ENCODE assay signal across 21 mouse cellular contexts in genomic region chr5:24779321-24779720, GRCm38 (mm10). TPM values are rescaled to one million over a fixed set of nuclear protein-coding genes. Genes with fewer than 3 reads are reported as not detected.
DNase-seq lines count a peak whose midpoint lies in the region; ATAC-seq and TF ChIP-seq lines count a peak whose summit lies in the region.
"Had no signal": no experiment of that assay in that cellular context is flagged by ENCODE, and none has a peak within 500 bp of the region (broad histone marks: within the 10 kb centered on the region; RNA-seq: fewer than 3 reads in every experiment).

No protein-coding gene starts in this region.

- DNase-seq in heart, adult 11 months, result peak; percentile 57
- no peak for DNase-seq in heart, adult 2 months
- peak; percentile 26 for DNase-seq in liver, embryonic 11.5 days (ENCODE audit: low spot score)
- DNase-seq in liver, result no peak
- peak; percentile 3 for DNase-seq in MN1 (ENCODE audit: low spot score)
- DNase-seq in R1 (ENCODE audit: low read depth, low spot score), result peak; percentile 2
- no peak for DNase-seq in lung, postnatal 0 days (ENCODE audit: low spot score)
- DNase-seq: adrenal gland, adult 2 months; adrenal gland, postnatal 10 days; adrenal gland, postnatal 25 days had no signal

- no peak overlapping the region for H3K4me2 ChIP-seq in liver, embryonic 11.5 days
- H3K4me2 ChIP-seq in lung, postnatal 0 days (replicated peaks; ENCODE audit: low read depth, low read length), result no peak overlapping the region

- no peak for TF ChIP-seq CTCF in heart, adult 2 months (IDR thresholded peaks at IDR 0.05)
- no peak for TF ChIP-seq CTCF in lung, postnatal 0 days (IDR thresholded peaks at IDR 0.05)

- no peak for TF ChIP-seq EP300 in heart, adult 2 months (IDR thresholded peaks at IDR 0.05; ENCODE audit: insufficient read depth, low read depth, low read length)
- TF ChIP-seq EP300 in lung, postnatal 0 days (IDR thresholded peaks at IDR 0.05), result no peak

- H3K4me1 ChIP-seq in heart, adult 2 months (ENCODE audit: control insufficient read depth, insufficient read depth, low read length), result peaks cover 1% of the 10 kb centered on the region; the same call in 1 of the 2 replicates
- H3K4me1 ChIP-seq in liver, embryonic 11.5 days (replicated peaks; ENCODE audit: control insufficient read depth, insufficient read depth, low read length), result no peaks in the 10 kb centered on the region
- no peaks in the 10 kb centered on the region for H3K4me1 ChIP-seq in lung, postnatal 0 days (ENCODE audit: insufficient read depth, low read depth, low read length)

- no peaks in the 10 kb centered on the region for H3K36me3 ChIP-seq in heart, adult 2 months (ENCODE audit: control insufficient read depth, insufficient read depth, low read length)
- H3K36me3 ChIP-seq in liver, embryonic 11.5 days (ENCODE audit: control insufficient read depth, insufficient read depth, low read length), result no peaks in the 10 kb centered on the region
- no peaks in the 10 kb centered on the region for H3K36me3 ChIP-seq in lung, postnatal 0 days (ENCODE audit: insufficient read depth, low read length)
- H3K36me3 ChIP-seq: embryonic facial prominence, embryonic 13.5 days; embryonic facial prominence, embryonic 15.5 days; forebrain, embryonic 10.5 days had no signal

- H3K79me2 ChIP-seq in heart, adult 2 months (replicated peaks; ENCODE audit: control insufficient read depth, insufficient read depth, low read length), result no peaks in the 10 kb centered on the region

- no peaks in the 10 kb centered on the region for H3K27me3 ChIP-seq in heart, adult 2 months (ENCODE audit: control insufficient read depth, insufficient read depth, low read length)
- H3K27me3 ChIP-seq in liver, embryonic 11.5 days (replicated peaks; ENCODE audit: control insufficient read depth, insufficient read depth, low read length), result peaks cover 5% of the 10 kb centered on the region; the same call in 1 of the 2 replicates
- H3K27me3 ChIP-seq in lung, postnatal 0 days (replicated peaks; ENCODE audit: insufficient read depth, low read length), result no peaks in the 10 kb centered on the region
- H3K27me3 ChIP-seq: Patski had no signal

- no peak for TF ChIP-seq POLR2A in heart, adult 2 months (IDR thresholded peaks at IDR 0.05; ENCODE audit: insufficient read depth, low read depth, low read length)

- H3K4me3 ChIP-seq in heart, adult 2 months, result no peak overlapping the region
- H3K4me3 ChIP-seq in liver, embryonic 11.5 days (ENCODE audit: low read depth, low read length), result no peak overlapping the region
- no peak overlapping the region for H3K4me3 ChIP-seq in lung, postnatal 0 days (ENCODE audit: low read depth, low read length)
- H3K4me3 ChIP-seq: embryonic facial prominence, embryonic 15.5 days; erythroblast, embryonic 14.5 days had no signal

- no peak overlapping the region for H3K9ac ChIP-seq in heart, adult 2 months (ENCODE audit: low read depth, low read length)
- no peak overlapping the region for H3K9ac ChIP-seq in liver, embryonic 11.5 days (ENCODE audit: low read depth, low read length)
- no peak overlapping the region for H3K9ac ChIP-seq in lung, postnatal 0 days (replicated peaks; ENCODE audit: low read depth)
- H3K9ac ChIP-seq: embryonic facial prominence, embryonic 15.5 days had no signal

- no peaks in the 10 kb centered on the region for H3K9me3 ChIP-seq in liver, embryonic 11.5 days (ENCODE audit: control insufficient read depth, low read length)
- H3K9me3 ChIP-seq in lung, postnatal 0 days (ENCODE audit: low read length), result no peaks in the 10 kb centered on the region
- H3K9me3 ChIP-seq: embryonic facial prominence, embryonic 15.5 days had no signal

- no peak for ATAC-seq in liver, embryonic 11.5 days (replicated peaks; ENCODE audit: low FRiP score)
- no peak for ATAC-seq in lung, postnatal 0 days
- ATAC-seq: forebrain, embryonic 14.5 days had no signal

- intact Hi-C loops in heart, adult 2 months (cut with DNase I), result no loop called here

- no peak overlapping the region for H3K27ac ChIP-seq in heart, adult 2 months
- no peak overlapping the region for H3K27ac ChIP-seq in liver, embryonic 11.5 days (ENCODE audit: low read depth, low read length)
- H3K27ac ChIP-seq in lung, postnatal 0 days (ENCODE audit: low read length), result no peak overlapping the region
- H3K27ac ChIP-seq: embryonic facial prominence, embryonic 13.5 days; embryonic facial prominence, embryonic 15.5 days had no signal

RNA-seq across cellular contexts. Expression of gene Crygn, which starts 21.5 kb away (rescaled TPM):
- not detected for total RNA-seq in heart, adult 2 months (2021)
- polyA plus RNA-seq in heart, adult 2 months (2012; rRNA removed), result not detected in 2 replicates
- not detected in 2 replicates for polyA plus RNA-seq in liver, embryonic 11.5 days (2014; fragmentation: Nextera tagmentation; extraction: Ambion mirVana)
- polyA plus RNA-seq in lung, postnatal 0 days (2015; fragmentation: Nextera tagmentation; extraction: Ambion mirVana), result 5.8 TPM in 2 replicates
- total RNA-seq: adrenal gland, postnatal 10 days; MEL had no signal
- polyA plus RNA-seq: adrenal gland, adult 2 months; brain, embryonic 14.5 days; C2C12; embryonic facial prominence, embryonic 11.5 days; erythroblast, embryonic 14.5 days; forebrain, embryonic 16.5 days; Patski had no signal

RNA-seq across cellular contexts. Expression of gene Wdr86, which starts 48.8 kb away (rescaled TPM):
- total RNA-seq in heart, adult 2 months (2021), result 1 to 10 TPM in 1 of 2 experiments, under 1 TPM in 1; 0.43 to 1.0 TPM
- 0.73 and 1.4 TPM in 2 replicates for polyA plus RNA-seq in heart, adult 2 months (2012; rRNA removed)
- 9.8 and 11.2 TPM in 2 replicates for polyA plus RNA-seq in liver, embryonic 11.5 days (2014; fragmentation: Nextera tagmentation; extraction: Ambion mirVana)
- polyA plus RNA-seq in lung, postnatal 0 days (2015; fragmentation: Nextera tagmentation; extraction: Ambion mirVana), result 11.0 and 12.5 TPM in 2 replicates
- total RNA-seq: MEL had no signal
- polyA plus RNA-seq: C2C12; erythroblast, embryonic 14.5 days; Patski had no signal

Comparison
In these comparisons a context has a peak if more than half of its experiments do, and no peak if none do; other contexts are left out.
1. DNase-seq: peak in heart, adult 11 months (single experiment), liver, embryonic 11.5 days (single experiment), MN1 (single experiment) and R1 (single experiment); none in heart, adult 2 months (0 of 2), liver (single experiment) and lung, postnatal 0 days (single experiment).